Mouse (Mus musculus) heart, postnatal 25 days (tissue): Measurements from ENCODE around the gene Atraid. TPM values are rescaled to one million over a fixed set of nuclear protein-coding genes. Genes with fewer than 3 reads are reported as not detected.
"Not testable (repeated sequence)": the region's sequence is repeated elsewhere in the genome, so short reads cannot be mapped to it uniquely, and the experiment has no call there.

Experiments used
- DNase-seq: peaks from one replicate; pipeline ENCODE4 v3.0.0; 2022; ENCODE audit warnings: low spot score
- intact Hi-C: fragments of 180-260 bp; cut with DNase I; formaldehyde crosslinking; loops from one replicate; pipeline ENCODE4 v1.15.1; 2025
- total RNA-seq, 2 experiments: library from RNA; stranded (reverse); gene quantifications; 2 replicates each; pipeline ENCODE4 v1.2.3; 2021

Gene Atraid
- total RNA-seq, result 10 to 100 TPM; 44.1 to 47.0 TPM

GRCm38 (mm10) chr5:31047848-31048762 lies at the start of gene Atraid:
Atraid (plus strand) TSS chr5:31048312.
- intact Hi-C loops, result loop anchor here (1.0 kb wide), 1 partner anchor 88 kb away; the partner anchor contains the start of gene Preb
- peak; percentile 98 for DNase-seq

GRCm38 (mm10) chr5:30999324-30999723 lies 48.8 kb upstream of the Atraid start:
- no peak for DNase-seq
- intact Hi-C loops, result loop anchor here (2.0 kb wide), 1 partner anchor 191 kb away; no protein-coding TSS in a partner anchor

- DNase-seq, result no peak
- intact Hi-C loops, result loop anchor here (5.0 kb wide), 1 partner anchor 288 kb away; the partner anchor contains the start of gene Dpysl5
Measured at GRCm38 (mm10) chr5:31000122-31000521, 48.0 kb upstream of the Atraid start.

DNA sequence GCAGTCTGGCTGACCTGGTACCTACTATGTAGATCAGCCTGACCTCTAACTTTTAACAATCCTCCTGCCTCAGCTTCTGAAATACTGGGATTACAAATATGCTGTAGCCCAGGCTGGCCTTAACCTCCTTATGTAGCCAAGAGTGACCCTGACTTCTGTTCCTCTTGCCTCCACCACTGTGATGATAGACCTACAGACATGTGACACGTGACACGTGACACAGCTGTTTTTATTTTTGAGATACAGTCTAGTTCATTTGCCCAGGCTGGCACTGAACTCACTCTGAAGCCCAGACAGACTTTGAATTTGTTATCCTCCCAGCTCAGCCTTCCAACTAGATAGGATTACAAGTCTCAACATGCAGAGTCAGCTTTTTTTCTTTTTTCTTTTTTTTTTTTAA lies 47.1 kb upstream of the Atraid start:
- intact Hi-C loops, result loop anchor here (5.0 kb wide), 1 partner anchor 289 kb away; the partner anchor contains the start of gene Dpysl5

GRCm38 (mm10) chr5:31001560-31001959 lies 46.6 kb upstream of the Atraid start:
- intact Hi-C loops, result loop anchor here (5.0 kb wide), 1 partner anchor 289 kb away; the partner anchor contains the start of gene Dpysl5

More for the DNA sequence above, 47.1 kb upstream of the Atraid start:
- no peak for DNase-seq

GRCm38 (mm10) chr5:31004184-31004583 lies 43.9 kb upstream of the Atraid start:
- DNase-seq, result peak; percentile 52
- intact Hi-C loops, result loop anchor here (1.0 to 5.0 kb wide), 3 partner anchors 74 to 292 kb away; partner anchors contain the start of gene Dpysl5

More at GRCm38 (mm10) chr5:31001560-31001959, 46.6 kb upstream of the Atraid start:
- no peak for DNase-seq

GRCm38 (mm10) chr5:31012737-31013136 lies 35.4 kb upstream of the Atraid start:
- no peak for DNase-seq
- intact Hi-C loops, result no loop called here

DNA sequence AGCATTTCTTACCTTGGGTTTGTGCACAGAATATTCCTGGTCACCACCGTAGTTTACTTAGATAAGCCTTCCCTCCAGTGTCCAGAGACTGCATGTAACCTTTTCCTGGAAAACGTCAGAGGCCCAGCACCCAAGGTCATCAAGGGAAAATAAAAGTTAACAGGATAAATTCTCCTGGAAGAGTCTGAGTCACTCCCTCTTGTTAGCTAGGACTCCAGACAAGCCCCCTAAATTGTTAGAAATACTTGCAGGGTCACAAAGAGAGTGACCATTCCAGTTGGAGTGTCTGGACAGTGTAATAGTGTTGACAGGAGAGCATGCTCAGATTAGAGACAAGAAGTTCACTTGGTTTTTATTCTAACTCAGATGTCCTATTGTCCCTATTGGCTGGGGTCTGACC lies 32.2 kb upstream of the Atraid start:
- intact Hi-C loops, result no loop called here
- no peak for DNase-seq

- intact Hi-C loops, result not testable (repeated sequence)
Measured at GRCm38 (mm10) chr5:31021790-31022189, 26.3 kb upstream of the Atraid start.

GRCm38 (mm10) chr5:31022690-31023089 lies 25.4 kb upstream of the Atraid start:
- no peak for DNase-seq
- intact Hi-C loops, result no loop called here

More at GRCm38 (mm10) chr5:31021790-31022189, 26.3 kb upstream of the Atraid start:
- DNase-seq, result not testable (repeated sequence)

DNA sequence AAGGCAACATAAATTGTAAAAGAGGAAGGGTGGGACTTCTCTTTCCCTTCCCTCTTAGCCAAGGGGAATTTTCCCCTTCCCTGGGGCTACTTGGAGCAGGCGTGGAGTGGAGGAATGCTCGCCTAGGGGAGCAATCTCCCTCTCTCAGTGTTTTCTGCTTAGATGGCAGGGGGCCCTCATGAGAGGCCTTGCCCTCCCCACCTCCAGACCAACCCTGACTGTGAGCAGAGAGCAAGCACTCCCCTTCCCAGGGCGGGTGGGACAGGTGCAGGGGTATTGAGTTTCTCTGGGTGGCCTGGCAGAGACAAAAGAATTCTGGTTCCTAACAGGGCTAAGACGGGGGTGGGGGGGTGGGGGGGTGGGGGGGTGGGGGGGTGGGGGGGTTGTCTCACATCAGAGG lies 24.9 kb upstream of the Atraid start:
- DNase-seq, result no peak
- intact Hi-C loops, result no loop called here

DNA sequence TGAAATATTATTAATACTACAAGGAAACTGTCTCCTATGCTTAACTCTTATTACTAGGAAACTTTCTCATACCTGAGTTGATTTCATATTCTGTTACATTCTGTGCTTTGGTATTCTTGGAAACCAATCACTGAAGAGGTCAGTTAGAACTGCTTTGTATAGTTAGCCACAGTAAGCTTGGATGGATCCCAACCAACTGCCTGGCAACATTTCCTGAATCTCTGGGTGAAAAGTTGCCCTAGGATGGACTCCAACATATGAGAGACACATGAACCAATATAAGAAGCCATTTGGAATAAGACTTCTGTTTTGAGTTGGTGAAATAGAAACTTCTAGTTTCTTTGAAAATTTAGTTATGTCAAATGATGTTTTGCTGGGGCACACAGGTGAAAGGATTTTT lies 23.5 kb upstream of the Atraid start:
- no peak for DNase-seq
- intact Hi-C loops, result no loop called here

DNA sequence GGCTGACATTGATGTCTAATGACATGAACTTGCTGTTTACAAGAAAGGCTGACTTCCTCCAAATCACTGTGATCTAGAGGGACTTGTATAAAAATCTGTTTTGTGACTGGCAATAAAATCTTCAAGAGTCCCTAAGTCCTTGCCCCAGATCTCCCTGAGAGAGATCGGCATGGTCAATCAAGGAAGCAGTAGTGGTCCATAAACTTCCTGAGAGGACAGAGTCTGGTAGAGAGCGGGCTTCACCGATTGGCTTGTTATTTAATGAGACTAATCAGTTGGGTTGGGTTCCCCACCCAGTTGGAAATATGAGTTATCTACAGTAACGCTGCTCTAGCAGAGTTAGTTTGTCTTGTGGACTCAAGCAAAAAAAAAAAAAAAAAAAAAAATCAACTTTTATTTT lies 17.2 kb upstream of the Atraid start:
- intact Hi-C loops, result no loop called here
- no peak for DNase-seq

GRCm38 (mm10) chr5:31031508-31031907 lies 16.6 kb upstream of the Atraid start:
- no peak for DNase-seq
- intact Hi-C loops, result no loop called here

- intact Hi-C loops, result no loop called here
- no peak for DNase-seq
Measured at GRCm38 (mm10) chr5:31034669-31035068, 13.4 kb upstream of the Atraid start.

DNA sequence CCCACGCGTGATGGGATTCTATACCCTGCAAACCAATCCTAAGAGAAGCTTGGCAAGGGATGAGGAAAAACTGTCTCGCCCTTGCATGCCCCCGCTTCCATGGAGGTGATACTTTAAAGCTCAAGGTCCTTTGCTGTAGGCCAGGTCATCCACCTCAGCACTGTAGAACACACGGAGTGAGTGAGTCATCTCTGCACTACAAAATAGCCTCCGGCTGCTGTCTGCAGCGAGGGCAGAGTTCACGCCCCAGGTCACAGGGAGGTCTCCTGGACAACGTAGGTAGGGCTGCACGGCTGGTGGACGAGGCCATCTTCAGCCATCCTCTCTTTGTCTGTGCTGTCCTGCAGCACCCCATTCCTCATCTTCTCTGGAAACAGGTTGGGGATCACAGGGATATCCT lies 11.6 kb upstream of the Atraid start:
- intact Hi-C loops, DNase-seq: not testable (repeated sequence)

DNA sequence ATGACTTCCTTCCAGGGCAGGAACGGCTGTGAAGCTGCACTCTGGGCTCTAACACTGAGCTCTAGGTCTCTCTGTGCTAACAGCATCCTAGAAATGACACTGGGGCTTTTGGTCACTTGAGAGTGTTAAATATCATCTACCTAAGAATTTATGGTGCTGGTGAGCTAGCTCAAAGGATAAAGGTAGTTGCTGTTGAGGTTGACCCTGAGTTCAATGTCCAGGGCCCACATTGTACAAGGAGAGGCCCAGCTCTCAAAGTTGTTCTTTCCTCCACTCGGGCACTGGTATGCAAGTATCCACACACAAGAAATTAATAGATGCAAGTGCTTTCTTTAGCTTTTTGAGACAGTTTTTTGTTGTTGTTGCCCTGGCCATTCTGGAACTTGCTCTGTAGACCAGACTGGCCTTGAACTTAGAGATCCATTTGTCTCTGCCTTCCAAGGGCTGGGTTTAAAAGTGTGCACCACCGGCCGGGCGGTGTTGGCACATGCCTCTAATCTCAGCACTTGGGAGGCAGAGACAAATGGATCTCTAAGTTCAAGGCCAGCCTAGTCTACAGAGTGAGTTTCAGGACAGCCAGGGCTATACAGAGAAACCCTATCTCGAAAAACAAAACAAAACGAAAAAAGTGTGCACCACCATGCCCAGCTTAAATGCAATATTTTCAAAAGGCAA lies 9.8 kb upstream of the Atraid start:
- intact Hi-C loops, result no loop called here
- DNase-seq, result no peak

DNA sequence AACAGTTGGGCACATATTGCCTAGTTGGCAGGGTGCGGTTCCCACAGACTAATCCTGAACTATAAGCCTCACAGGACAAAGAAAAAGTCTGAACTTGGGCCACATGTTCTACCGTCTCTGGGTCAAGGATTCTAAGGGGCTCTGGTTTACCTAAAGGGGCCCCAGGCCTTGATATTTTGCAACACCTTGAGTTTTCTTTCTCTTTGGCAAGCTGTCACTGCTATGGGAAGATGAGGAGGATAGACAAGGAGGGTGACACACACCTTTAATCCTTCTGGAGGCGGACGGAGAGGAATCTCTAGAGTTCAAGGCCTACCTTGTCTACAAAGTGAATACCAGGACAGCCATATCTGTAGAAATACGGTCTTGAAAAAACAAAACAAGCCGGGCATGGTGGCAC lies 1.7 kb upstream of the Atraid start:
- intact Hi-C loops, result no loop called here

DNA sequence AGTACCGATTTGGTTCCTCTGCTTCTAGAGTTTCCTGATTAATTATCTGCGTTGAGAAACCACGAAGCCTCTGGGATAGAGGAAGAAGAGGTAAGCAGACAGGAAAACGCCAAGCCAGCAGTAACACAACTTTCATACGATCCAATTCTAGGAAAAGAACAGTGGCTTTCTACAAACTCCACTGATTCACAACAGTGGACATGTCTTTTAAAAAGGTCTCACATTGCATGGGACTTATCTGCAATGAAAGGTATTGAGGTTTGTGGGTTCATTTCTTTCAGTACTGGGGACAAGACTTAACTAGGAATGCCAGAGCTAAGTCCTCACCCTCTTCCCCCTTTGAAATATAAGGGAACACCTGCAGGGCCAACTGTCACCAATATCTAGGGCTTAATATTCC lies 1.0 kb upstream of the Atraid start:
- intact Hi-C loops, result no loop called here
- DNase-seq, result no peak

More for the DNA sequence above, 1.7 kb upstream of the Atraid start:
- DNase-seq, result no peak
